Mouse (Mus musculus) midbrain, embryonic 11.5 days (tissue): ENCODE data around the gene Oaz1. TPM values are rescaled to one million over a fixed set of nuclear protein-coding genes. Genes with fewer than 3 reads are reported as not detected.
A peak's percentile ranks its signal among the peaks of the same experiment; 100 is the strongest.

Experiments used
- ATAC-seq: fragments of 200-750 bp; cut with Nextera tagmentation; 2 replicates; pipeline ENCODE4 v1.8.0; 2017; ENCODE audit warnings: moderate TSS enrichment, moderate library complexity; ENCODE audit not compliant: low FRiP score
- DNase-seq: peaks from one replicate; pipeline ENCODE4 v3.0.0; 2015; ENCODE audit warnings: low spot score; ENCODE audit errors: missing footprints
- H3K27ac ChIP-seq: fragments of 300-500 bp; sonication (generic); 2 replicates; pipeline ENCODE4 v1.5.1; 2014; ENCODE audit warnings: low read depth, low read length
- H3K27me3 ChIP-seq: fragments of 300-500 bp; sonication (generic); 2 replicates; pipeline ENCODE4 v1.6.1; 2014; ENCODE audit warnings: mild to moderate bottlenecking, low read length, moderate library complexity, mixed read lengths; ENCODE audit not compliant: control insufficient read depth, insufficient read depth
- H3K36me3 ChIP-seq: fragments of 300-500 bp; sonication (generic); 2 replicates; pipeline ENCODE4 v1.6.1; 2014; ENCODE audit warnings: mild to moderate bottlenecking, low read length, moderate library complexity, mixed read lengths; ENCODE audit not compliant: control insufficient read depth, insufficient read depth
- H3K4me1 ChIP-seq: fragments of 300-500 bp; sonication (generic); 2 replicates; pipeline ENCODE4 v1.6.1; 2014; ENCODE audit warnings: low read length; ENCODE audit not compliant: control insufficient read depth, insufficient read depth
- H3K4me2 ChIP-seq: fragments of 300-500 bp; sonication (generic); 2 replicates; pipeline ENCODE4 v1.6.1; 2014; ENCODE audit warnings: mild to moderate bottlenecking, moderate library complexity
- H3K4me3 ChIP-seq: fragments of 300-500 bp; sonication (generic); 2 replicates; pipeline ENCODE4 v1.5.1; 2014; ENCODE audit warnings: low read depth, low read length
- H3K9ac ChIP-seq: fragments of 300-500 bp; sonication (generic); 2 replicates; pipeline ENCODE4 v1.6.1; 2014; ENCODE audit warnings: low read length
- H3K9me3 ChIP-seq: fragments of 300-500 bp; sonication (generic); 2 replicates; pipeline ENCODE4 v1.6.1; 2016; ENCODE audit warnings: low read length; ENCODE audit not compliant: control insufficient read depth
- whole genome bisulfite sequencing: fragments of 180-500 bp; shearing (Covaris S2); extraction: QIAGEN DNeasy Blood & Tissue Kit; methylation state at CpG from one replicate; pipeline ENCODE4 v1.1.7; 2014; 5-methylcytosine and 5-hydroxymethylcytosine counted together
- polyA plus RNA-seq: library from polyadenylated mRNA; unstranded; fragments of >200 nt; fragmentation: Nextera tagmentation; extraction: Ambion mirVana; gene quantifications from 2 replicates; pipeline ENCODE4 v1.2.1, GENCODE M21; 2014

Gene Oaz1
- polyA plus RNA-seq, 1 experiment from 2014 or later, result 1,824 TPM

DNA sequence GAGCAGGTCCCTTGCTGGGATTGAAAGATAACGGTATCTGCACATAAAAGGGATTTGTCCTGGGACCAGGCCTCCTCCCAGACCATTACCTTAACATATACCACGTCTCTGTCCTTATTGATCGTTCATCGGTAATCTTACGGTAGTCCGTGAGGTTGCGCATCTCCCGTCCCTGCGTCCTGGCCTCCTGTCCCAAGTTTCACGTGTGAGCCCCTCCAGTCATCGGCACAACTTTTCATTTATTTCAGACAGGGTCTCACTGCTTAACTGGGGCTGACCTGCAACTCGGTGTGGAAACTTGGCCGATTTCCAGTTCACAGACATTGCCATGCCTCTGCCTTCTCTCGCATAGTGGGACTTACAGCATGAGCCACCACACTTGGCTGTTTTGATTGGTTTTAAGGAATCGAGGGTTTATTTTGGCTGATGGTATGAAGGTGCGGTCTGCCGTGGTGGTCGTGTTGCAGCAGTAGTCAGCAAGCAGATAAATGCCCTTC lies 27.3 kb upstream of the Oaz1 start:
- H3K9me3 ChIP-seq, result no peaks in the 10 kb centered on the region
- H3K4me2 ChIP-seq, result peak overlapping the region; percentile 96
- no peaks in the 10 kb centered on the region for H3K27me3 ChIP-seq
- H3K9ac ChIP-seq, result peak overlapping the region; percentile 98
- H3K4me3 ChIP-seq, result peak overlapping the region; percentile 99
- 3% methylated on average over 18 of the region's 18 CpGs for WGBS
- ATAC-seq (no peak), DNase-seq (no peak)
- peaks cover 29% of the 10 kb centered on the region for H3K36me3 ChIP-seq
- peaks cover 24% of the 10 kb centered on the region for H3K4me1 ChIP-seq
- peak overlapping the region; percentile 90; the same call in 1 of the 2 replicates for H3K27ac ChIP-seq

DNA sequence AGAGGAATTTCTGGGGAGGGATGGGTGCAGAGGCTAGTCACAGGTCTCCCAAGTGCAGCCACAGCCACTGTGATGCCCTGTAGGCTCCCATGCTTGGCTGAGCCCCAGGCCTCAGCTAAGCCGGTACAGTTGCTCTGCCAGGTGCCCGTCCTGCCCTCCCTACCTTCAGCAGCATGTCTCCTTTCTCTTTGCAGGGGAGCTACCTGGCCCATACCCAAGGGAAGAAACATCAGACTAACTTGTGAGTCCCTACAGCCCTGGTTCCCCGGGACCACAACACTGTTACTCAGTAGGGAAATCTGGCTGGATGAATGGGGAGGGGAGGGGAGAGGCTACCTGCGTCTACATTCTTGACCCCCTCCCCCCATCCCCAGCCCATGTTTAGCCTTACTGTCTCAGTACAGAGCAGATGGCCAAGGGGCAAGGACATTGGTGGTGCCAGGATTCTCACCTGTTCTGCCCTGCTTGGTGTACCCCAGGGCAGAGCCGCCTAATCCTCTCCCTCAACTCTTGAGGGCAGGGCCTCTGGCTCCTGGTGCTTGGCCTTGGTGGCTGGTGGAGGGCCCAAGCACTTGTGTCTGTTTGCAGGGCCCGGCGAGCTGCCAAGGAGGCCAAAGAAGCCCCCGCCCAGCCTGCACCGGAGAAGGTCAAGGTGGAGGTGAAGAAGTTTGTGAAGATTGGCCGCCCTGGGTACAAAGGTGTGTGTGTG lies 24.1 kb upstream of the Oaz1 start:
- WGBS, result 92% methylated on average over 10 of the region's 10 CpGs
- peaks cover 21% of the 10 kb centered on the region for H3K4me1 ChIP-seq
- no peak overlapping the region for H3K27ac ChIP-seq
- peaks cover 28% of the 10 kb centered on the region for H3K36me3 ChIP-seq
- H3K4me3 ChIP-seq, result no peak overlapping the region
- H3K9me3 ChIP-seq, result no peaks in the 10 kb centered on the region
- no peak overlapping the region for H3K9ac ChIP-seq
- ATAC-seq (no peak), DNase-seq (no peak)
- H3K4me2 ChIP-seq, result no peak overlapping the region
- peaks cover 8% of the 10 kb centered on the region for H3K27me3 ChIP-seq

DNA sequence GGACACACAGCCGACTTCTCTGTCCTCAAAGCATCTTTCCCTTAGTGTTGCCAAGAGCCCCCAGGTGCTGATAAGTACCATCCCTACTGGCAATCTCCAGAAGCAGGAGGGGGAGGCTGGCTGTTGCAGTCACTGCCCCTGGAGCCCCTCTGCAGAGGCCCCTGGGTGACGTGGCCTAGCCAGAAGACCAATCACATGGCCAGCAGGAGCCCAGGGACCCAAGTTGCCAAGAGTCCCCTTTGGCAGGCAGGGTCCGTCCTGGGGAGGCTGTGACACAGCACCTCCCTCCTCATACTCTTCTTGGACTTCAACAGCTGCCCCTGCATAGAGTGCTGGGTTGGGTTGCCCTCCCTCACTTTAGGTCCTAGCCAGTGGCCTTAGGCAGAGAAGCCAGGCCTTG lies 23.5 kb upstream of the Oaz1 start:
- no peak overlapping the region for H3K4me2 ChIP-seq
- 85% methylated on average over 3 of the region's 3 CpGs for WGBS
- no peak overlapping the region for H3K4me3 ChIP-seq
- no peak overlapping the region for H3K9ac ChIP-seq
- no peak overlapping the region for H3K27ac ChIP-seq
- H3K4me1 ChIP-seq, result peaks cover 27% of the 10 kb centered on the region
- H3K9me3 ChIP-seq, result no peaks in the 10 kb centered on the region
- H3K27me3 ChIP-seq, result peaks cover 10% of the 10 kb centered on the region
- H3K36me3 ChIP-seq, result peaks cover 28% of the 10 kb centered on the region
- ATAC-seq (no peak), DNase-seq (no peak)

DNA sequence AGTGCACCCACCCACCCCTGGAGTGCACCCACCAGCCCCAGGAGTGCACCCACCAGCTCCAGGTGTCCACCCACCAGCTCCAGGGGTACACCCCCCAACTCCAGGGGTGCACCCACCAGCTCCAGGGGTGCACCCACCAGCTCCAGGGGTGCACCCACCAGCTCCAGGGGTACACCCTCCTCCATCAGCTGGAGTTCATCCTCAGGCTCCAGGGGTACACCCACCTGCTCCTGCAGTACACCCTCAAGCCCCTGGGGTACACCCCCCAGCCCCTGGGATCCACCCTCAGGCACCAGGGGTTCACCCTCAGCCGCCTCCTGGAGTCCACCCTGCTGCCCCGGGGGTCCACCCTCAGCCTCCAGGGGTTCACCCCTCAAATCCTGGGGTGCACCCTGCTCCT lies 22.1 kb upstream of the Oaz1 start:
- WGBS, result 96% methylated on average over 2 of the region's 2 CpGs
- no peaks in the 10 kb centered on the region for H3K9me3 ChIP-seq
- peaks cover 23% of the 10 kb centered on the region for H3K27me3 ChIP-seq
- H3K4me3 ChIP-seq, result no peak overlapping the region
- no peak overlapping the region for H3K4me2 ChIP-seq
- no peak for DNase-seq
- peaks cover 28% of the 10 kb centered on the region for H3K36me3 ChIP-seq
- ATAC-seq, result no peak
- no peak overlapping the region for H3K9ac ChIP-seq
- no peak overlapping the region for H3K27ac ChIP-seq
- peaks cover 36% of the 10 kb centered on the region for H3K4me1 ChIP-seq

DNA sequence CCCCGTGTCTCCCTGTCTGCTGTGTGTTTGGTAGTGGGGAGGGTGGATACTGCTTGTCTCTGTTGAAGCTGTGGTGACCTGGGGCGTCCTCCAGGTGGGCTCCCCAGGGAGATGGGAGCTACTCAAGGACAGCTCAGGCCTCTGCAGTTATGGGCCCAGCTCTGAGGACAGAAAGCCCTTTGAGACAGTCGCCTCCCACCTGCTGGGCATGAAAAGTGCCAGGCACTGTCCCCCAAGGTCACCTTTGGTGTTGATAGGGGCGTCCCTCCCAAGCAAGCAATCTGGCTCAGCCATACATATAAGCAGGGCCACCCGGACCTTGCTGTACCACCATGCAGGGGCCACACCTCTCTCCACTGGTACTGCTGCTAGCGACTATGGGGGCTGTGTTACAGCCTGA lies 21.5 kb upstream of the Oaz1 start, which contains the start of gene Amh:
TSS of gene Amh (plus strand) at position 328 of the 400 bp plus-strand sequence.
- H3K4me3 ChIP-seq, result no peak within 1 kb of the TSS
- 65% methylated on average over 6 of the region's 6 CpGs for WGBS
- no peak within 1 kb of the TSS for H3K27ac ChIP-seq
- no peak for ATAC-seq
- peaks cover 30% of the 10 kb centered on the region for H3K4me1 ChIP-seq
- peaks cover 28% of the 10 kb centered on the region for H3K36me3 ChIP-seq
- H3K27me3 ChIP-seq, result peaks cover 25% of the 10 kb centered on the region
- no peak within 1 kb of the TSS for H3K4me2 ChIP-seq
- no peaks in the 10 kb centered on the region for H3K9me3 ChIP-seq
- H3K9ac ChIP-seq, result no peak within 1 kb of the TSS
- DNase-seq, result no peak

DNA sequence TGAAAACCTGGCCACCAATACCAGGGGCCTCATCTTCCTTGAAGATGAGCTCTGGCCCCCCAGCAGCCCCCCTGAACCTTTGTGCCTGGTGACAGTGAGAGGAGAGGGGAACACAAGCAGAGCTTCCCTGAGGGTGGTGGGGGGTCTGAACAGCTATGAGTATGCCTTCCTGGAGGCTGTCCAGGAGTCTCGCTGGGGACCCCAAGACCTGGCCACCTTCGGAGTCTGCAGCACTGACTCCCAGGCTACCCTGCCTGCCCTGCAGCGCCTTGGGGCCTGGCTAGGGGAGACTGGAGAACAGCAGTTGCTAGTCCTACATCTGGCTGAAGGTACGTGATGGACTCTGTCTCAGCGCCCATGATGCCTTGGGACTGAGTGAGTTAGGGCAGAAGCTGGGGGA lies 21.1 kb upstream of the Oaz1 start:
- 77% methylated on average over 3 of the region's 5 CpGs for WGBS
- peaks cover 28% of the 10 kb centered on the region for H3K36me3 ChIP-seq

DNA sequence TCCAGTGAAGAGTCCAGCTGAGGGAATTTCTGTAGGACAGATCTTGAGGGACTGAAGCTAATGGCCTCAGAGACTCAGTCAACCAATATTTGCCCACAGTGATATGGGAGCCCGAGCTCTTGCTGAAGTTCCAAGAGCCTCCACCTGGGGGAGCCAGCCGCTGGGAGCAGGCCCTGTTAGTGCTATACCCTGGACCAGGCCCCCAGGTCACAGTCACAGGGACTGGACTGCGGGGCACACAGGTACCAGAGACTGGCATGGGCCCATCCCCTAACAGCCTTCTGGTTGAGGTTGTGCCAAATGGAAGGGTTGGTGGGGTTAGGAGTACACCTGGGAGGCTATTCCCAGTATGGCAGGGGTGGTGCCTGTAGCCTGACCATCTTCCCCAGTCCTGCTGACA lies 20.5 kb upstream of the Oaz1 start:
- peaks cover 28% of the 10 kb centered on the region for H3K36me3 ChIP-seq
- DNase-seq (peak; percentile 97), ATAC-seq (peak; percentile 49)
- peaks cover 30% of the 10 kb centered on the region for H3K27me3 ChIP-seq
- no peaks in the 10 kb centered on the region for H3K9me3 ChIP-seq
- H3K4me3 ChIP-seq, result no peak overlapping the region
- no peak overlapping the region for H3K4me2 ChIP-seq
- WGBS, result 26% methylated on average over 3 of the region's 3 CpGs
- no peak overlapping the region for H3K9ac ChIP-seq
- H3K27ac ChIP-seq, result no peak overlapping the region
- H3K4me1 ChIP-seq, result peaks cover 25% of the 10 kb centered on the region

More for the DNA sequence above, 21.1 kb upstream of the Oaz1 start:
- DNase-seq (no peak), ATAC-seq (no peak)
- no peak overlapping the region for H3K27ac ChIP-seq
- H3K4me1 ChIP-seq, result peaks cover 26% of the 10 kb centered on the region
- no peak overlapping the region for H3K4me3 ChIP-seq
- H3K9me3 ChIP-seq, result no peaks in the 10 kb centered on the region
- peaks cover 28% of the 10 kb centered on the region for H3K27me3 ChIP-seq
- H3K9ac ChIP-seq, result no peak overlapping the region
- H3K4me2 ChIP-seq, result no peak overlapping the region

DNA sequence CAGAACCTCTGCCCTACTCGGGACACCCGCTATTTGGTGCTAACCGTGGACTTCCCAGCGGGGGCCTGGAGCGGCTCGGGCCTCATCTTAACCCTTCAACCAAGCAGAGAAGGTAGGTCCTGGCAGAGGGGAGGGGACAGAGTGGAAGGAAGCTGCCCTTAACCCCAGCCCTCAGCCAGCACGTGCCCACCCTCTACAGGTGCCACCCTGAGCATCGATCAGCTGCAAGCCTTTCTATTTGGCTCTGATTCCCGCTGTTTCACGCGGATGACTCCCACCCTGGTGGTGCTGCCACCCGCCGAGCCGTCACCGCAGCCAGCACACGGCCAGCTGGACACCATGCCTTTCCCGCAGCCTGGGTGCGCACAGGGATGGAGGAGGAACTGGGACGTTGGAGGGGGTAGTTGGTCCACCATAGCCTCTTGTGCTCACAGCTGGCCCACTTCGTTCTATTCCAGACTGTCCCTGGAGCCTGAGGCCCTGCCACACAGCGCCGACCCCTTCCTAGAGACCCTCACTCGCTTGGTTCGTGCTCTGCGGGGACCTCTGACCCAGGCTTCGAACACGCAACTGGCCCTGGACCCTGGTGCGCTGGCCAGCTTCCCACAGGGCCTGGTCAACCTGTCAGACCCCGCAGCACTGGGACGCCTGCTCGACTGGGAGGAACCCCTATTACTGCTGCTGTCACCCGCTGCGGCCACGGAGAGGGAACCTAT lies 20.0 kb upstream of the Oaz1 start:
- H3K9me3 ChIP-seq, result no peaks in the 10 kb centered on the region
- H3K27ac ChIP-seq, result no peak overlapping the region; the same call in 1 of the 2 replicates
- H3K36me3 ChIP-seq, result peaks cover 24% of the 10 kb centered on the region
- DNase-seq (no peak), ATAC-seq (peak; percentile 8; the same call in 1 of the 2 replicates)
- H3K27me3 ChIP-seq, result peaks cover 30% of the 10 kb centered on the region
- H3K4me3 ChIP-seq, result peak overlapping the region; percentile 40
- H3K4me2 ChIP-seq, result peak overlapping the region; percentile 91
- peaks cover 25% of the 10 kb centered on the region for H3K4me1 ChIP-seq
- H3K9ac ChIP-seq, result peak overlapping the region; percentile 75
- WGBS, result 37% methylated on average over 34 of the region's 34 CpGs

DNA sequence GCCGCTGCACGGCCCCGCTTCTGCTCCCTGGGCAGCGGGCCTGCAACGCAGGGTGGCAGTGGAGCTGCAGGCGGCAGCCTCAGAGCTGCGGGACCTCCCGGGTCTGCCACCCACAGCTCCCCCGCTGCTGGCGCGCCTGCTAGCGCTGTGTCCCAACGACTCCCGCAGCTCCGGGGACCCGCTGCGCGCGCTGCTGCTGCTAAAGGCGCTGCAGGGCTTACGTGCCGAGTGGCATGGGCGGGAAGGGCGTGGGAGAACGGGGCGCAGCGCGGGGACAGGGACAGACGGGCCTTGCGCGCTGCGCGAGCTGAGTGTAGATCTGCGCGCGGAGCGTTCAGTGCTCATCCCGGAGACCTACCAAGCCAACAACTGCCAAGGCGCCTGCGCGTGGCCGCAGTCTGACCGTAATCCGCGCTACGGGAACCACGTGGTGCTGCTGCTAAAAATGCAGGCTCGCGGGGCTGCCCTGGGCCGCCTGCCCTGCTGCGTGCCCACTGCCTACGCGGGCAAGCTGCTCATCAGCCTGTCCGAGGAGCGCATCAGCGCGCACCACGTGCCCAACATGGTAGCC lies 19.3 kb upstream of the Oaz1 start:
- under 1% methylated on average over 58 of the region's 58 CpGs for WGBS

More for the DNA sequence above, 19.3 kb upstream of the Oaz1 start:
- ATAC-seq (peak; percentile 82), DNase-seq (peak; percentile 96)
- H3K27ac ChIP-seq, result peak overlapping the region; percentile 20; the same call in 1 of the 2 replicates
- peak overlapping the region; percentile 91 for H3K4me2 ChIP-seq
- peaks cover 30% of the 10 kb centered on the region for H3K27me3 ChIP-seq
- H3K4me3 ChIP-seq, result peak overlapping the region; percentile 40
- no peaks in the 10 kb centered on the region for H3K9me3 ChIP-seq
- H3K9ac ChIP-seq, result peak overlapping the region; percentile 75
- H3K36me3 ChIP-seq, result peaks cover 24% of the 10 kb centered on the region
- H3K4me1 ChIP-seq, result peaks cover 25% of the 10 kb centered on the region
